Mouse (Mus musculus) R1 (cell line): Measurements from ENCODE around the gene Trim11.
"Not testable (repeated sequence)": the region's sequence is repeated elsewhere in the genome, so short reads cannot be mapped to it uniquely, and the experiment has no call there.

ENCODE experiments used
- DNase-seq: peaks from one replicate; pipeline ENCODE4 v3.0.0-alpha.2; 2018; ENCODE audit warnings: low read depth, low spot score

Gene Trim11

DNA sequence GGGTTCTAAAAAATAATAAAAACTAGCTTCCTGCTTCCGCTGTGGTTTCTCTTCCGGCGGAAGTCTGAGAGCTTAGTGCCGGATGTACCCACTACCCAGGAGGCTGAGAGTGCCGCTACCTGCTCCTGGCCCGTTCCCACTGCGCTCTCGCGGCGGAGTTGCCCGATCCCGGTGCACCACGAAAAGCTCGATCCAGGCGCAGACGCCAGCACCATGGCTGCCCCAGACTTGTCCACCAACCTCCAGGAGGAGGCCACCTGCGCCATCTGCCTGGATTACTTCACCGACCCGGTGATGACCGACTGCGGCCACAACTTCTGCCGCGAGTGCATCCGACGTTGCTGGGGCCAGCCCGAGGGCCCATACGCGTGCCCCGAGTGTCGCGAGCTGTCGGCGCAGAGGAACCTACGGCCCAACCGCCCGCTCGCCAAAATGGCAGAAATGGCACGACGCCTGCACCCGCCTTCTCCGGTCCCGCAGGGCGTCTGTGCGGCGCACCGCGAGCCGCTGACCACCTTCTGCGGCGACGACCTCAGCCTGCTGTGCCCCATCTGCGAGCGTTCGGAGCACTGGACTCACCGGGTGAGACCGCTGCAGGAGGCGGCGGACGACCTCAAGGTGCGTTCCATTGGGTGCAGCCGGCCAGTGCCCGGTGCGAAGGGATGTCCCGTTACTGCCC, at the start of gene Trim11:
Gene Trim11, plus strand, starts transcription at position 67 of the 679 bp plus-strand sequence.
- DNase-seq = peak; percentile 89

DNA sequence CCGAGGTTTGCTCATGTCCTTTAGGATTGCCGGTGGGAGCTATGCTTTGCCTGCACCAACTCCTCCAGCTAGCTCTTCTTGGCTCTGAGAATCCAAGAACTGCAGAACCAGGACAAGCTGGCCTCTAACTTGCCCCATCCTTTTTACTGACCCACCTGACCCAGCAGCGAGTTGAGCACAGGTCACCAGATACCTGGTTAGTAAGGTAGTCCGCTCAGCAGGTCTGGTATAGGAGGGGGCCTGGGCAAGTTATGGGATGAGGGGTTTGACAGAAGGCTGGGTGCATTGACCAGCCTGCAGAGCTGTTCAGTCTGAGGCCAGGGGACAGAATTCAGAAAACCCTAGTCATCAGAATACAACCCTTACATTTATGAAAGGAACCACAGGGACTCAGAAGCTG, 48.8 kb upstream of the Trim11 start:
- no peak for DNase-seq

DNA sequence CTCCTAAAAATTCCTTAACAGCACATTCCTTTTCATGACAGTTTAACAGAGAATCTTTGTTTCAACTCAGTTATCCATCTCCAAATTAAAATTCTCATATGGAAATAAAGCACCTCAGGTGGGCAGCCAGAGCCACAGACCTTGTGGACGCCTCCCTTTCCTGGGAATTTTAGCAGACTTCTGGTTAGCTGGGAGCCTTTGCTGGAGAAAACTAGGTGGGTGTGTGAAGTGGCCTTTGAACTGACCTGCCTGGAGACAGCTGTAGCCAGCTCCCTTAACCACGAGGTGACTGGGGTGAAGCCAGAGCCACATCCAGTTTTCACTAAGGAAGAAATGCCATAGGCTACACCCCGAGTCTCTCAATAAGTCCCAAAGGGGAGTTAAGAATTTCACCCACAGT, 48.3 kb upstream of the Trim11 start:
- no peak for DNase-seq

DNA sequence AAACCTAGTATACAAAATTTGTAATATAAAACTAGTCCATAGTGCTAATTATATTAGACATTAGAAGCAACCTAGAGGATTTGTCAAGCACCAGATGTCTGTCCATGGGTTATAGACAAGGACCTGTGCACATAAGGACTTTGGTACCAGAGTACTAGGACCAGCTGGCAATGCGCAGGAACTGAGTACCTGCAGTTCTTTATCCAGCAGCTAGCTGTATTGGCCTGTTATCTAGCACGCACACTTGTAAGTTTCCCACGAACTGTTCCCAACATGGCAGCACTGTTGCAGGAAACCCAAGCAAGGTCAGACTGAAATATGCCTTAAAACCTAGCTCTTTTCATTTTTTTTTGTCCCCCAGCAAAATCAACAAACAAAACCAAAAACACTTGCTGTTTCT, 47.6 kb upstream of the Trim11 start:
- DNase-seq = no peak

DNA sequence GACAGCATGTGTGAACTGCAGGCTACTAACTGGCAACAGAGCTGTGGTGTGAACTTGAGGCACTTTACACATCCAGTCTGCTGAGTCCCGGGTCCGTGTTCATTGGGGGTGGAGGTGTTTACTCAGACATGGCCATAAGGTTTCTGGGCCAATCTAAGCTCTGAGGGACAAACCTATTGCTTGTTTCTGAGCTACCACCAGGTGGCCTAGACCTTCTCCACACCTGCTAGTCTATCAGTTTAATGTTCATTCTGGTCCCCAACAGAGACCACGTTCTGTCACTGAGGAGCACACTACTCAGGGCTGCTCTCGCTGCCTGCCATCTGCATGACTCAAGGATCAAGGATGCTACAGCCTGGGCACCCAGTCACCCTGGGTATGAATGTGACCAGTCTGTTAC, 46.3 kb upstream of the Trim11 start:
- DNase-seq = peak; percentile 18

DNA sequence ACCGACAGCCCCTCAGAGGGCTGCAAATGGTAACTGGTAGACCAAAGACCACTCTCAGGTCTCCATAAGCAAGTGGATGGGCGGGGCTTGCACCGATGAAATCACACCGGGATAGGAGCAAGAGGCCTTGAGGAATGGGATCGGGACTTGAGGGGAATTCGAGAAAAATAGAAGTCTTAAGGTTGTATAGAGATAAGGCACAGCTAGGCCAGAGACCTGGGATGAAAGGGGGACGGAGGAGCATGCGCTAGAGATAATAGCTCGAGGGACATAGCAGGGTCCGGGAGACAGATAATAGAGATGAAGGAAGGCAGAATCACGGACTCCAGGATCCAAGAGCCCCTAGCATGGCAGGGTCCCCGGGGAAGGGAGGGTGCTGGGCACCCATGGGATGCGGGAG, 40.0 kb upstream of the Trim11 start:
- peak; percentile 77 for DNase-seq

DNA sequence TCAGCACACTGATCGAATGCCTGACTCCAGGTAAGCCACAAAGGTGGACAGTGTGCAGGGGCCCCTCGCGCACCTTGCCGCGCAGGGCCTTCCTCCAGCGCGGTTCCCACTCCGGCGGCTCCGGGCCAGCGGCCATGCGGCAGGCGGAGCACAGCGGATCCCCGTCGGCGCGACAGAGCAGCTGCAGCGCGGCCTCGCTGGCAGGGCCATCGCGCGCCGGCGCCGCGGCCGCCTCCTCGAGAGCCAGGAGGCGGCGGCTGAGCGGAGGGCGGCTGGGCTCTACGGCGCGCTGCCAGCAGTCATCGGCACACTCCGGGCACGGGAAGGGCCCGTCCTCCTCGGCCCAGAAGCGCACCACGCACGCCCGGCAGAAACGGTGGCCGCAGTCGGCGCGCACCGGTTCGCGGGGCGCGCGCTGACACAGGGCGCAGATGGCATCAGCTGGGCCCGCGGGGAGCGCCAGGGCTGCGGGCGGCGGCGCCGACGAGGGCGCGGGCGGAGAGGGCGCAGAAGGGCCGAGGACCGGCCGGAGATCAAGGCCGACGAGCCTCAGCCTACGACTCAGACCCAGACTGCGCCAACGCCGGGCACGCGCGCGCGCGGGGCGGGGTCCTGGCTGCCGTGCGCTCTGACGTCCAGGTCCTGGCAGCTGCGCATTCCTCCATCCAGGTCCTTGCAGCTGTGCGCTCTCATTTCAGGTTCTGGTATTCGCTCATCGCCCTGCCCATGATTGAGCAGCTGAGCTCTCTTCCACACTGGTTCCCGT, 39.4 kb upstream of the Trim11 start, which contains the start of gene Rnf187:
Gene Rnf187, minus strand, starts transcription at position 595 of the 766 bp plus-strand sequence.
- peak; percentile 94 for DNase-seq

DNA sequence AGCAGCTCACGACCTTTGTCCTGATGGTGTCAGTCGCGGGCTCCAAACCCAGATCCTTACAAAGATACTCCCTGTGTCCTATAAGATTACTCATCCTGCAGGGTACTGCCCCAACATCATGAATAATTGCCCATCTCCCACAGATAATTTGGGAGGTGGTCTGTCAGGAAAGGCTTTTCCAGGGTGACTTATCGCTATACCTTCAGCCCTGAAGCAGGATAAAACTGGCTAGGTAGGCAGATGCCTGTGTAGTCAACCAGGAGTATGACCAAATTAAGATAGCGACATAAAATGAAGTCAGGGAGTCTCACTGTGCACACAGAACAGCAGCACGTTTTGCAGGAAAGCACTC, 38.8 kb upstream of the Trim11 start:
- DNase-seq = no peak

DNA sequence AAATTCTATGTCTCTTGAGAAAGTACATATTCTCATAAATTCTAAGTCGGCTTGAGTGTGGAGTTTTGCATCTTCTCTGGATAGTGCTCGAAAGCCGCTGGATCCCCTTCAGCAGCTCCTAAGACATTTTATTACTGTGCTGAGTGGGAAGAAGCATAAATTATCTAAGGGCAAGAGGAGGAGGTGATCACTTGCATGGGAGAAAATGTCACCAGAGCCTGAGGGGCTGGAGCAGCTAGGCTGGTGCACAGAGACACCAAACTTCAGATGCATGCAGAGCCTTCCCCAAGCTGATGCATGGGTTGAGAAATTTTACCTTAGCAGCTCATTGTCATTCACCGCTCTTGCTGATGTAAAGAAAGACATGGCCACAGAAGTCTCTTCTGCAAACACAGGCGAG, 33.8 kb upstream of the Trim11 start:
- no peak for DNase-seq

DNA sequence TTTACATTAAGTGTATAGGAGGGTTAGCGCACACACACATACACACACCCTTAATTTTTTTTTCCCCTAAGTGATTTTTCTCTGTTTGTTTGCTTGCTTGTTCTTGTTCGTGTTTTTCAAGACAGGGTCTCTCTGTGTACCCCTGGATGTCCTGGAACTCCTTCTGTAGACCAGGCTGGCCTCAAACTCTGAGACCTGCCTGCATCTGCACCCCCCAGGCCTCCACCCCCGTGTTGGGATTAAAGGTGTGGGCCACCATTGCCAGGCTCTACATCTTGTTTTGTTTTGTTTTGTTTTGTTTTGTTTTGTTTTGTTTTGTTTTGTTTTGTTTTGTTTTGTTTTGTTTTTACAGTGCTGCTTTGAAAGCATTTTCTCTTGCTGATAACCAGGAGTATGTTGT, 30.6 kb upstream of the Trim11 start:
- DNase-seq = no peak

DNA sequence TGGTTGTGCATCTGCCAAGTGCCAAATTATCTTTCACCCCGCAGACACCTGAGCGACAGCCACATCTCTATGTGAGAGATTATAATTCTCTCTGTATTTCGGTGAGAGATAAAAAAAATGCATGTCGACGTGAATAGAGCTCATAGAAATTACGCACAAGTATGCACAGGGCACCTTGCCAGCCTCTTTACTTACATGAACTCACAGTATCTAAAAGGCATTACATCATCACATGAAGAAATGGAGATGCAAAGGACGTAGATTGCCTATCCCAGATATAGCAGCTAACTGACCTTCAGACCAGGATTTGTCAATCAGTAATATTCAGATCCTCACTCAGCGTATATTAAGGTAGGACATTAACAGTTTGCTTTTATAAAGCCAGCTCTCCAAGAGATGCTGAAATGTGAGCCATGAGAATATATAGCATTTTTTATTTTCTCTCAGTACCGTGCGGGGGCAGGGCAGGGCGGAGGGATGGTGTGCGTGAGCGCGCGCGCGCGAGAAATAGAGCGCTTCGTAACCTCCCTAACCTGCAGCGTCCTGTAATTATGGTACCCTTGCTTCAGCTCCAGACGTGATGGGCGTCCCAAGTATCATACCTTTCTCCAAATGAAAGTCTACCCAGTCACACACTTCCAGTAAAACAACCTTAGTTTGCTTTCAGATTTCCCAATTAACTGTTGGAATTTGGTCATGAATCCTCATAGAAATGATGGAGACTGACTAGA, 29.9 kb upstream of the Trim11 start:
- DNase-seq = no peak

DNA sequence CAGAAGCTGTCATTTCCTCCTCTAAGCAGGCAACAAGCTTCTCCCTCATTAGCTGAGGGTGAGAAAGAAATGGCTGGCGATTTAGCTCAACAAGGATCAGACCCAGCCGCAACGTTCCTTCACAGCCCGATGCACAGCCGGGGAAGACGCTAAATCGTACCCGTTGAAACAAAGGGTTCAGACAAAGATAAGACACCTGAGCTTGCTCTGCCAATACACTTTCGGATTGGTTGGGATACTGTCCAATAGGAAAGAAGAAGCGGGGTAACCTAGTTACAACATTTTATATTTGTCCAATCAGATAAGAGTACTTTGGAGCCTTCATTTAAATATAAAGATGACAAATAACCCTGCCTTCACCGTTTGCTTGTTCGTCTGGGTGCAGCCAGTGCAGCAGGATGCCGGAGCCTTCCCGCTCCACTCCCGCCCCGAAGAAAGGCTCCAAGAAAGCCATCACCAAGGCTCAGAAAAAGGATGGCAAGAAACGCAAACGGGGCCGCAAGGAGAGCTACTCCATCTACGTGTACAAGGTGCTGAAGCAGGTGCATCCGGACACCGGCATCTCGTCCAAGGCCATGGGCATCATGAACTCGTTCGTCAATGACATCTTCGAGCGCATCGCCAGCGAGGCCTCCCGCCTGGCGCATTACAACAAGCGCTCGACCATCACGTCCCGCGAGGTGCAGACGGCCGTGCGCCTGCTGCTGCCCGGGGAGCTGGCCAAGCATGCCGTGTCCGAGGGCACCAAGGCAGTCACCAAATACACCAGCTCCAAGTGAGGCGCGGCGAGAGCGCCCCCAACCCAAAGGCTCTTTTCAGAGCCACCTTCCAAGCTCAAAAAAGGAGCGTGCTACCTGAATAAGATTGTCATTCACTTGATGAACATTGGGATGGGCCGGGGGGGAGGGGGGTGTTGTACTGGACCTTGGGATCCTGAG, 29.1 kb upstream of the Trim11 start, which contains the start of gene Hist3h2ba:
Gene Hist3h2ba, plus strand, starts transcription at position 379 of the 938 bp plus-strand sequence.
- DNase-seq = peak; percentile 94

DNA sequence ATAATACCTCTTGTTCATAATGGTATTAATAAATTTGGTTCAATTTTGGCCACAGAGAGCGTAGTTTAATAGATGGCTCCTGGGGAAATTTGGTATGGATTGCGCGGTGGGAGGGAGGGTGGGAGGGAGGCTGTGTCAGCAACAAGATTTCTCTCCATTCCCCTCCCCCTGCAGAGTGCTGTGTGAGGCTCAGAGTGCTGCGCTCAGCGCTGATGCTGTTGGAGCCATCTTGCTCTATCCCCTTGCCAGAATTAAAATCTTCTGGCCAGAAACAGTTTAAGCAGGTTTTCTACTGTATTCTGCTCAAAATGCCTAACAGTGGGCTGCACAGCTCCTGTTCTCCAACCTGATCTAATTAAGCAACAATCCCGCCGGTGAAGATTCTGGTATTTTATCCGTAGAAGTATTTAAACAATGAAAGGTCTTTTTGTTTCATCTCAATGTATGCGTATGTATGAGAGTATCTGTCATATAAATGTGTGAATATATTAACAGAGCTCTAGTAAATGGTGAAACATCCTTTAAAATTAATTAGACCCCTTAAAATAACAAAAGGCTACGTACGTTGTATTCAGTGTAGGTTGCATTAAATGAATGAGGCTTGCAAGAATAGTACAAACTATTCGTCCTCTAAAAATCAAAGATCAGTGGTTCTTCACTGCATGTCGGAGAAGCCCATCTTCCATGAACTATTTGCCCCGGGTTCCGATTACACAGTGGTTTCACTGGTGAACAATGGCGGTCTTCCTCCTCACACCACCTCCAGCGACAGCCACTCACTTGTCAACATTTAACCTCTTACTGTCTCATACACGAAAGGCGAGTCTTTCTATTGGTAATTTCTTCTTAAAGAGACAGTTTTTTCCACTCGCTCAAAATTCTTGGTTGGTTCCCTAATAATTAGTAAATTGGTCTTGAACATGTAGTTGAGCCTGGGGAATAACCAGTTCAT, 28.1 kb upstream of the Trim11 start:
- DNase-seq = peak; percentile 40

DNA sequence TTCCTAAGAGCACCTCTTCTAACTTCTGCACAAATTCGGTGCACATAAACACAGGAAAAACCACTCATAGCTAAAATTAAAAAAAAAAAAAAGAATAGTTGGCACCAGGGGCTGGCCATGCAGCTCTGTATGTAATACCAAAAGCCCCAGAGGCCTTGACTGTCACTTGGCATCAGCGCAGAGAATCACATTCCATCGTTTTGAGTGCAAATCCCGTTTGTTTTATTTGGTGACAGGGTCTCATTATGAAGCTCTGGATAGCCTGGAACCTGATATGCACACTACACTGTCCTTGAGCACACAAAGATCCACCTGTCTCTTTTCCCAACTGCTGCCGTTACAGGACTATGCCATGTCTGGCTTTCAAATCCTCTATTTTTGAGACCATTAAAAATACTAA, 26.7 kb upstream of the Trim11 start:
- no peak for DNase-seq

DNA sequence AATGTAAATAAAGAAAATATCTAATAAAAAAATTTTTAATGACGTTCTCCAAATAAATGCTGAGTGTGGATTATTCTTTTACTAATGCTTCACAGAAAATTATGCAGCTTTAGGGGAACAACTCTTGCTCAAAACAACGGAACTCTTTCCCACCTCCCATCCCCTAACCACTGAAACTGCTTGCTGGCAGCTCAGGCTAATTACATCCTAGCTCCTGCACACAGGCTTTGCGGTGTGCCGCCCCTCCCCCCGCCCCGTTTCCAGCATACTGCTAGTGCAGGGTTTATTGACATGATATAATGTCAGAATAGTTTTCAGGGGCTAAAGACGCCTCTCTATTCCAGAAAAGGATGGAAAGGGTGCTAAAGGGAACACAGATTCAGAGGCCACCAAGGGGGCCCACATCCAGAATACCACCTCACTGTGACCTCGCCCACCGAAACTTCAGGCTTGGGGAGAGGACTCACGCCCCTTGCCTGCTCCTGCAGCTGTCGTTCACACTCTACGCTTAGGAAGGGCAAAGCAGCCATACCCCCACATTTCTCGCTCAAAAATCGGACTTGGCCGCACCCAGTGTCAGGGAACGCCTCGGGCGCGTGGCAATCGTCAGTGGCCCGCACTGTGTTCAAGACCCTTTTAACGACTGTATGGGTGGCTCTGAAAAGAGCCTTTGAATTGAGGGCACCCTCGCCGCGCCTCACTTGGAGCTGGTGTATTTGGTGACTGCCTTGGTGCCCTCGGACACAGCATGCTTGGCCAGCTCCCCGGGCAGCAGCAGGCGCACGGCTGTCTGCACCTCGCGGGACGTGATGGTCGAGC, 24.3 kb upstream of the Trim11 start:
- DNase-seq = peak; percentile 33

DNA sequence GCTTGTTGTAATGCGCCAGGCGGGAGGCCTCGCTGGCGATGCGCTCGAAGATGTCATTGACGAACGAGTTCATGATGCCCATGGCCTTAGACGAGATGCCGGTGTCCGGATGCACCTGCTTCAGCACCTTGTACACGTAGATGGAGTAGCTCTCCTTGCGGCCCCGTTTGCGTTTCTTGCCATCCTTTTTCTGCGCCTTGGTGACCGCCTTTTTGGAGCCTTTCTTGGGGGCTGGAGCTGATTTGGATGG, 23.8 kb upstream of the Trim11 start:
- DNase-seq = not testable (repeated sequence)

DNA sequence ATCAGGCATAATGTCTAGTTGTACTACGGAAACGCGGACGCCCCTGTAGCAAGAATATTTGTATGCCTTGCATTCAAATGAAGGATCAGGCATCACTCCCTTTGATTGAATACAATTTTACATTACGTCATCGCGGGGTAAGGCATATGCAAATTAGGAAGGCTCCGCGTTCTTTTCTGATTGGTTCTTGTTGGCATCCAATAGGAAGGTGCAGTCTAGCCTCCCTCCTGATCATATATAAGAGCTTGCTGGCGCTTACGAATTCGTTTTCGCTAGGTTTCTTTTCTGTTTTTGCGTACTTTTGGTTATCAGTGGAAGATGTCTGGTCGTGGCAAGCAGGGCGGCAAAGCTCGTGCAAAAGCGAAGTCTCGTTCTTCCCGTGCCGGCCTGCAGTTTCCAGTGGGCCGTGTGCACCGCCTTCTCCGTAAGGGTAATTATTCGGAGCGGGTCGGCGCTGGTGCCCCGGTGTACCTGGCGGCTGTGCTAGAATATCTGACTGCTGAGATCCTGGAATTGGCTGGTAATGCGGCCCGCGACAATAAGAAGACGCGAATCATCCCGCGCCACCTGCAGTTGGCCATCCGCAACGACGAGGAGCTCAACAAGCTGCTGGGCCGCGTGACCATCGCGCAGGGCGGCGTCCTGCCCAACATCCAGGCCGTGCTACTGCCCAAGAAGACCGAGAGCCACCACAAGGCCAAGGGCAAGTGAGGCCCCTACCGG, 23.3 kb upstream of the Trim11 start, which contains the start of the genes Hist3h2a and Trim17:
Gene Hist3h2a, plus strand, starts transcription at position 266 of the 723 bp plus-strand sequence.
Gene Trim17, plus strand, starts transcription at position 266 of the 723 bp plus-strand sequence.
- DNase-seq = peak; percentile 98

DNA sequence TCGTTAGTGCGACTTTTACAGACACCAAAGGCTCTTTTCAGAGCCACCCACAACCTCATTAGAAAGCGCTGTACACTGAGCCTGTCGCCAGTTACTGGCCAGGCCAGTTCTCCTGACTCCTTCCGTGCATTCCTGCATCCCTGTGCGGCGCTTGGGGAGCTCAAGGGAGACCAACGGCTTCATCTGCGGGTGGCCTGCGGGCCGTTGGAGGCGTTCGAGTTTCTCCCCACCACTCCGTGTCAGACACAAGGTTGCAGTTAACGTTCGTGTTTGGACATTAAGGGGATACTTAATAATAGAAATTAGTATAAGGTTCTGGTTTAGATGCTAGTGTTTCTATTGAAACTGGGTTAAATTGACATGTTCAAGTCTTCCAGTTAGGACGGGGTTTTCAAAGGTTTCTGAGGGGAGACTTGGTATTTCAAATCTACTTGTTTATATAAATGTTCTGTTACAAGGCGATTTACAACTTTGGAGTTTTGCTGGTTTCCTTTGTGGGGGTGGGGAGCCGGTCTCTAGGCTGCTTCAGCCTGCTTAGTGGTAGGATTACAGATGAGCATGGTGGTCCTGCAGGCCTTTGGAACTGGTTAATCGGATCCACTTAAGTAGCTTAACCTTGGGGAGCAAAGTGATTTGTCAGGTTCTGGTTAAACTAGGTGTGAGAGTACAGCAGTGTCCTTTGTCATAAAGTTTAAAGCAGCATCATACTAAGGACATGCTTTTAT, 22.6 kb upstream of the Trim11 start:
- no peak for DNase-seq
